Mouse (Mus musculus): ENCODE results near the gene Stx5a. TPM values are rescaled to one million over a fixed set of nuclear protein-coding genes. Genes with fewer than 3 reads are reported as not detected.

The Stx5a gene
- polyA plus RNA-seq, 1 experiment: 18.8 TPM

DNA sequence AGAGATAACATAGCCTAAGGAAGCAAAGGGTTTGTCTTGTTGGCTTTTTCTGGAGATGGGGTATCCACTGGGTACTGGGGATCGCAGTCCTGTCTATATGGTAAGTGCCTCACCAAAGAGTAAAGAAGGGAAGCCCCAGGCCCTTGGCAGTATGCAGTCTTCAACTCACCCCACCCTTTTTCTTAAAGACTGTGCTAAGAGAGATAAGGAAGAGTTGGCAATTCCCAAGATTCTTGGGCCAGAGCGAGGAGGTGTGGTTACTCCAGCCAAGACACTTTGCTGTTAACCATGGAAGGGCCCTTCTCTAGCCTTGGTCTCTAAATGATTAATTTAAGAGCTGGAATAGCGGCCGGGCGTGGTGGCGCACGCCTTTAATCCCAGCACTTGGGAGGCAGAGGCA is 34.3 kb upstream of the Stx5a start:
- Histone ChIP-seq H3K27me3 (replicated peaks) (no peaks in the 10 kb centered on the region), H3K4me3 (replicated peaks) (no peak overlapping the region), H3K4me1 (peaks cover 68% of the 10 kb centered on the region), H3K36me3 (replicated peaks; ENCODE audit: low read length) (peaks cover 68% of the 10 kb centered on the region), H3K9me3 (no peaks in the 10 kb centered on the region)
- TF ChIP-seq GATA1 (IDR thresholded peaks at IDR 0.05; ENCODE audit: borderline replicate concordance, low read length): no peak
- TF ChIP-seq FLI1 (IDR thresholded peaks at IDR 0.05; ENCODE audit: low read length): no peak

DNA sequence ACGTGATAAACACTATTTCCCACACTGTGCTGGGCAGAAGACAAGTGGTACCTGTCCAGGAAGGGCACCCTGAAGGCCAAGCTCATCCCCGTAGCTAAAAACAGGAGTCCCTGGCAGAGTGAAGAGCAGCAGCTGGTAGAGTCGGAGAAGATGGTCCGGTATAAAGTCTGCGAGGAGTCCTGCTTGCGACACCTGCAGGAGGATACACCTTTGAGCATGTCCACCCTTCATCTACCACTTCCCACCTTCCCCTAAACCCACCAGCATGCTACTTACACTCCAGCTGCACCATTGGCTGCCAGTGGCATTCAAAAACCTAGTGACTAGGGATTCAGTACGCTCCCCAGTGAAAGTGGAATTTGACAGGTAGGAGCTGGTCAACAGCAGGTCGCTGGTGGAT is 32.3 kb upstream of the Stx5a start:
- H3K4me3 ChIP-seq (replicated peaks): no peak overlapping the region

DNA sequence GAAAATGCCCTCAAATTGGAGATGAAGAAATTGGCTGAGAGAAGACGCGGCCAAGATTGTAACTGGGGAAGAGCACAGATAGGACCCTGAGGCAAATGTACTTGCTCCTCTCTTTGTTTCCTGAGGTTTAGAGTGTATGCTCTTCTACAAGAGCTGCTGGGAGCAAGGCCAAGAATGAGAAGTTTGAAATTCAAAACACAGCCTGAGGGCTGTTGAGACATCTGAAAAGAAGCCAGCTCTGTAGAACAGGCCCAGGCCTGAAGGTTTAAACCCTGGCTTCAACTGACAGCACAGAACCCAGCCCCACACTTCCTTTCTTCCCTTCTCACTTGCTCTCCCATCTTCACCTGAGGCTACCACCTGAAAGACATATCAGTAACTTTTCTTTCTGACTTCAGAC is 31.2 kb upstream of the Stx5a start:
- no peaks in the 10 kb centered on the region for H3K27me3 ChIP-seq (replicated peaks)
- peaks cover 73% of the 10 kb centered on the region for H3K36me3 ChIP-seq (replicated peaks; ENCODE audit: low read length)
- H3K4me3 ChIP-seq (replicated peaks): peak overlapping the region; percentile 50
- TF ChIP-seq FLI1 (IDR thresholded peaks at IDR 0.05; ENCODE audit: low read length) (no peak), GATA1 (IDR thresholded peaks at IDR 0.05; ENCODE audit: borderline replicate concordance, low read length) (no peak)
- H3K9me3 ChIP-seq: no peaks in the 10 kb centered on the region
- H3K4me1 ChIP-seq: peaks cover 69% of the 10 kb centered on the region

More for the DNA sequence above, 32.3 kb upstream of the Stx5a start:
- H3K27me3 ChIP-seq (replicated peaks): no peaks in the 10 kb centered on the region
- peaks cover 59% of the 10 kb centered on the region for H3K4me1 ChIP-seq
- no peaks in the 10 kb centered on the region for H3K9me3 ChIP-seq
- peaks cover 76% of the 10 kb centered on the region for H3K36me3 ChIP-seq (replicated peaks; ENCODE audit: low read length)
- no peak for TF ChIP-seq FLI1 (IDR thresholded peaks at IDR 0.05; ENCODE audit: low read length)
- no peak for TF ChIP-seq GATA1 (IDR thresholded peaks at IDR 0.05; ENCODE audit: borderline replicate concordance, low read length)

DNA sequence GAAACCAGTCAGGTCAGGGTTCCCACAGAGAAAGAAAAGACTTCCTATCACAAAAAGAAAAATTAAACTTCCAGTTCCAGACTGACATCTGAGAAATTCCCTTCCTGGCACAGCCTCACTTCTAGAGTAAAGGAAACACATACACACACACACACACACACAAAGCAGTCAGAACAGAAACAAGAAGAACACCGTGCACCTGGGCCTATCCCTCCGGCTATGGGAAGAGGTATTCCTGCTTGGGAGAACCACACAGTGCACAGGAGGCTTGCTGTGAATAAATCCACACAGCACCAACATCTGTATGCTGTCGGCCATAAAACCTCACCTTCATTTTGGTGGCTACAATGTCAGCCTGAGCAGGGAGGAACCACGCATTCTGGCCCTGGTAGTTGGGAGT is 29.7 kb upstream of the Stx5a start:
- peaks cover 71% of the 10 kb centered on the region for H3K4me1 ChIP-seq
- TF ChIP-seq FLI1 (IDR thresholded peaks at IDR 0.05; ENCODE audit: low read length) (no peak), GATA1 (IDR thresholded peaks at IDR 0.05; ENCODE audit: borderline replicate concordance, low read length) (no peak)
- H3K9me3 ChIP-seq: no peaks in the 10 kb centered on the region
- H3K27me3 ChIP-seq (replicated peaks): no peaks in the 10 kb centered on the region
- H3K4me3 ChIP-seq (replicated peaks): peak overlapping the region; percentile 100
- H3K36me3 ChIP-seq (replicated peaks; ENCODE audit: low read length): peaks cover 62% of the 10 kb centered on the region

DNA sequence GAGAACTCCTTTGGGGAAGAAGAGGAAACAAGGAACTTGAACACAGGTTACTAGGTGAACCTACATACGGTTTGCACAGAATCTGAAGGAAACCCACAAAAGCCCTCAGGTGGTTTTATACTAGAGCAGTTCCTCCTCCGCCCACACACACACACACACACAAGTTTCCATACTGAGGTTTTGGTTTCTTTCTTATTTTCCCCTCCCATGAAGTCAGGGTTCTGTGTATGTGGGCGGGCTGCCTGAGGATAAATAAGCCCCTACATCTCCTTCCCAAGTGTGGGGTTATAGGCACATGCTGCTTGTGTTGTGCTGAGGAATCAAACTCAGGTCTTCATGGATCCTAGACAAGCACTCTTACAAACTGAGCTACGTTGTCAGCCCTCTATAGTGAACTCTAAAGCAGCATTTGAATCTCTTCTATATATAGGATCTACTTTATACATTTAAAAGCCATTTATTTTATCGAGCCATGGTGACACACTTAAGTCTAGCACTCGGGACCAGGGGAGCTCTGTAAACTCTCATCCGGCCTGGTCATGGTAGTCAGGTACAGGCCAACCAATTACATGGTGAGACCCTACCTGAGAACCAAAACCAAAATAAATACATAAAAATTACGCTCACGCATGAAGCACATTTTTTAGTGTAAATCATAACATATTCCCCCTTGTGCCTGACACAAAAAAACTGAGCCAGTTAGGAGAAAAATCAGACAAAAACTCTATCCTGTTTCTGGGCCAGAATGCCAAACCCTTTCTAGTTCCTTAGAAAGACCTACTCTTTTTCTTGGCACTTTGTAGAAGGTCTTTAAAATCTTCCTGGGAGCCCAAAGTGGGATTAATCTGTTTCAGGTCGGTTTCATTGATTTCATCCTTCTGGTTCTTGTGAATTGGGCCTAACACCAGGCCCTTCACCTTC is 29.0 kb upstream of the Stx5a start:
- peaks cover 73% of the 10 kb centered on the region for H3K4me1 ChIP-seq
- H3K36me3 ChIP-seq (replicated peaks; ENCODE audit: low read length): peaks cover 56% of the 10 kb centered on the region
- TF ChIP-seq FLI1 (IDR thresholded peaks at IDR 0.05; ENCODE audit: low read length): no peak
- no peaks in the 10 kb centered on the region for H3K9me3 ChIP-seq
- H3K27me3 ChIP-seq (replicated peaks): no peaks in the 10 kb centered on the region
- peak overlapping the region; percentile 100 for H3K4me3 ChIP-seq (replicated peaks)

DNA sequence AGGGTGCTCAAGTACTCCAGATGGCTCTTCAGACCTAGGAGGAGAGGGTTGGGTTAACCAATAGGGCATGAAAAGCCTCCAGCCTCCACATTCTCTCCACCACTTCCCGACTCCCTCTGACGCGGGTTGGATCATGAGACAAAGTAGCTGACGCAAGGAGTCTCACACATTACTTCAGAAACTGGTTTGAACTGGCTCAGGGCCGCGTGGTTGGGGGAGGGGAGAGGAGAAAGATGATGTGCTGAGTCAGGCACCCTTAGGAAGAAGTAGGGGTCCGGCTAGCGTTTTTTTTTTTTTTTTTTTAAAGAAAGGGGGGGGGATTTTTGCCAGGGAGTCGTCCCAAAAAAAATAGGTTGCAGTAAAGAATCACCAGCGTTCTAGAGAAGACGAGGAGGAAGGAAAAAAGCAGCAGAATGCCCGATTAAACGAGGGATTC is 28.3 kb upstream of the Stx5a start:
- H3K4me3 ChIP-seq (replicated peaks): peak overlapping the region; percentile 100
- no peaks in the 10 kb centered on the region for H3K9me3 ChIP-seq
- peaks cover 50% of the 10 kb centered on the region for H3K36me3 ChIP-seq (replicated peaks; ENCODE audit: low read length)
- H3K4me1 ChIP-seq: peaks cover 75% of the 10 kb centered on the region
- H3K27me3 ChIP-seq (replicated peaks): no peaks in the 10 kb centered on the region
- TF ChIP-seq GATA1 (IDR thresholded peaks at IDR 0.05; ENCODE audit: borderline replicate concordance, low read length) (no peak), FLI1 (IDR thresholded peaks at IDR 0.05; ENCODE audit: low read length) (no peak)

- H3K4me1 ChIP-seq: peaks cover 76% of the 10 kb centered on the region
- TF ChIP-seq GATA1 (IDR thresholded peaks at IDR 0.05; ENCODE audit: borderline replicate concordance, low read length) (no peak), FLI1 (IDR thresholded peaks at IDR 0.05; ENCODE audit: low read length) (no peak)
- H3K36me3 ChIP-seq (replicated peaks; ENCODE audit: low read length): peaks cover 44% of the 10 kb centered on the region
- no peaks in the 10 kb centered on the region for H3K9me3 ChIP-seq
- H3K27me3 ChIP-seq (replicated peaks): no peaks in the 10 kb centered on the region
- H3K4me3 ChIP-seq (replicated peaks): peak overlapping the region; percentile 100
Measured at GRCm38 (mm10) chr19:8713306-8713996, 27.8 kb upstream of the Stx5a start.

DNA sequence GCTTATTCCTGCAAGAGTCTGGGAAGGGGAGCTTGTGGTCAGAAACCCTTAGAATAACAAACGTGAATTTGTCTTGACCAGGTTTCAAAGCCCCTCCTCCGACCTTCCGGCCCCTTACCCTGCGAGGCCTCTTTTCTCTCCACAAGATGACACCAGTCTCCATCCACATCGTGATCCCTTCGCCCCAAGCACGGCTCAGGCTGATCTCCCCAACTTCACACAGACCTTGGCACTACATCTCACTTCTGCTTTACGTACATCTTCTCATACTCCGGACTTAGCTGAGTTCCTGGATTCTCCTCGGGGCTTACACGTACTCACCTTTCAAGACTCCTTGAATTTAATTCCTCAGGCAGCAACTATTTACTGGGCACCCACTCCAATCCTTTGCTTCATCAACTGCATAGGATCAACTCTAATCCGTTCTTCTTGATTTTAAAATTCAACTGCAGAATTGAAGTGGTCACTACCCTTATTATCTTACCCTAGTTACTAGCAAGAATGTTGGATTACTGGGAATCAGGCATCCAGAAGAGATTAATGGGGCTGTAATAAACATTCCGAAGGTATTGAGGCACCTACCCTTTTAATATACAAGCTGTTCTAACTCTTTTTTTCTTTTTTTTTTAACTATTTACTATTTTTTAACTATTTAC is 27.1 kb upstream of the Stx5a start:
- H3K4me1 ChIP-seq: peaks cover 76% of the 10 kb centered on the region
- TF ChIP-seq FLI1 (IDR thresholded peaks at IDR 0.05; ENCODE audit: low read length): no peak
- TF ChIP-seq GATA1 (IDR thresholded peaks at IDR 0.05; ENCODE audit: borderline replicate concordance, low read length): no peak

GRCm38 (mm10) chr19:8714653-8715481 is 26.3 kb upstream of the Stx5a start:
- Histone ChIP-seq H3K4me3 (replicated peaks) (peak overlapping the region; percentile 64), H3K4me1 (peaks cover 72% of the 10 kb centered on the region), H3K36me3 (replicated peaks; ENCODE audit: low read length) (peaks cover 30% of the 10 kb centered on the region), H3K9me3 (no peaks in the 10 kb centered on the region), H3K27me3 (replicated peaks) (no peaks in the 10 kb centered on the region)
- TF ChIP-seq FLI1 (IDR thresholded peaks at IDR 0.05; ENCODE audit: low read length) (no peak), GATA1 (IDR thresholded peaks at IDR 0.05; ENCODE audit: borderline replicate concordance, low read length) (no peak)

More for the DNA sequence above, 27.1 kb upstream of the Stx5a start:
- H3K9me3 ChIP-seq: no peaks in the 10 kb centered on the region
- peak overlapping the region; percentile 100 for H3K4me3 ChIP-seq (replicated peaks)
- peaks cover 37% of the 10 kb centered on the region for H3K36me3 ChIP-seq (replicated peaks; ENCODE audit: low read length)
- no peaks in the 10 kb centered on the region for H3K27me3 ChIP-seq (replicated peaks)
